In genomic region chr16:92021656-92022400, GRCm38 (mm10) we compare ENCODE assay signal across 22 mouse cellular contexts. TPM values are rescaled to one million over a fixed set of nuclear protein-coding genes. Genes with fewer than 3 reads are reported as not detected.
DNase-seq lines count a peak whose midpoint lies in the region; ATAC-seq and TF ChIP-seq lines count a peak whose summit lies in the region.
"Had no signal": no experiment of that assay in that cellular context is flagged by ENCODE, and none has a peak within 500 bp of the region (broad histone marks: within the 10 kb centered on the region; RNA-seq: fewer than 3 reads in every experiment).

No protein-coding gene starts in this region.

- H3K4me3 ChIP-seq in megakaryocyte, embryonic 14.5 days (replicated peaks) = peak overlapping the region; percentile 51
- H3K4me3 ChIP-seq in midbrain, postnatal 0 days (ENCODE audit: low read depth, low read length) = no peak overlapping the region
- H3K4me3 ChIP-seq: embryonic facial prominence, embryonic 13.5 days; midbrain, embryonic 13.5 days had no signal

- DNase-seq in heart, adult 11 months = peak; percentile 87
- no peak for DNase-seq in heart, adult 18-20 months
- DNase-seq in ZHBTc4 (ENCODE audit: low read depth, low spot score) = peak; percentile 79
- no peak for DNase-seq in layer of hippocampus, adult 8-10 months (ENCODE audit: low spot score in 2 of 2)
- no peak for DNase-seq in midbrain, postnatal 0 days (ENCODE audit: low spot score)
- DNase-seq: adrenal gland, postnatal 14 days; cerebellum, adult 18-20 months; gastrocnemius, postnatal 10 days; kidney, adult 18-20 months; kidney, postnatal 14 days; liver, postnatal 0 days; lung, postnatal 14 days; thymus, postnatal 4 days had no signal

- no peak overlapping the region for H3K9ac ChIP-seq in midbrain, postnatal 0 days (replicated peaks; ENCODE audit: low read length, poor library complexity, severe bottlenecking)
- H3K9ac ChIP-seq: embryonic facial prominence, embryonic 13.5 days; hindbrain, embryonic 14.5 days; liver, postnatal 0 days; midbrain, embryonic 13.5 days had no signal

- 88% methylated on average over 12 of the region's 12 CpGs for WGBS in midbrain, postnatal 0 days

- H3K36me3 ChIP-seq in megakaryocyte, embryonic 14.5 days (replicated peaks; ENCODE audit: low read length) = no peaks in the 10 kb centered on the region
- no peaks in the 10 kb centered on the region for H3K36me3 ChIP-seq in midbrain, postnatal 0 days (ENCODE audit: insufficient read depth, low read length)
- H3K36me3 ChIP-seq: embryonic facial prominence, embryonic 13.5 days; midbrain, embryonic 13.5 days had no signal

- no peak overlapping the region for H3K27ac ChIP-seq in midbrain, postnatal 0 days (ENCODE audit: low read depth, low read length)
- H3K27ac ChIP-seq: embryonic facial prominence, embryonic 13.5 days; hindbrain, embryonic 14.5 days; midbrain, embryonic 13.5 days had no signal

- peaks cover 57% of the 10 kb centered on the region for H3K4me1 ChIP-seq in megakaryocyte, embryonic 14.5 days
- no peaks in the 10 kb centered on the region for H3K4me1 ChIP-seq in midbrain, postnatal 0 days (ENCODE audit: insufficient read depth, low read length)

- ATAC-seq in megakaryocyte, adult 5-6 weeks (ENCODE audit: poor library complexity, severe bottlenecking) = no peak
- peak; percentile 37 for ATAC-seq in megakaryocyte progenitor cell, adult 5-6 weeks (replicated peaks; ENCODE audit: poor library complexity)
- ATAC-seq in midbrain, postnatal 0 days (ENCODE audit: low FRiP score) = no peak
- ATAC-seq: liver, postnatal 0 days; midbrain, embryonic 13.5 days had no signal

- TF ChIP-seq CTCF in midbrain, postnatal 0 days (IDR thresholded peaks at IDR 0.05) = no peak

- H3K27me3 ChIP-seq in megakaryocyte, embryonic 14.5 days (replicated peaks) = peaks cover 8% of the 10 kb centered on the region
- H3K27me3 ChIP-seq in midbrain, postnatal 0 days (ENCODE audit: insufficient read depth, low read length) = no peaks in the 10 kb centered on the region
- H3K27me3 ChIP-seq: embryonic facial prominence, embryonic 13.5 days; midbrain, embryonic 13.5 days had no signal

- H3K9me3 ChIP-seq in megakaryocyte, embryonic 14.5 days = peaks cover 10% of the 10 kb centered on the region; the same call in 1 of the 2 replicates
- H3K9me3 ChIP-seq in midbrain, postnatal 0 days (ENCODE audit: low read length) = no peaks in the 10 kb centered on the region
- H3K9me3 ChIP-seq: embryonic facial prominence, embryonic 13.5 days; midbrain, embryonic 13.5 days had no signal

- H3K4me2 ChIP-seq in midbrain, postnatal 0 days (ENCODE audit: low read depth, low read length, poor library complexity, severe bottlenecking) = no peak overlapping the region
- H3K4me2 ChIP-seq: embryonic facial prominence, embryonic 13.5 days; hindbrain, embryonic 14.5 days; midbrain, embryonic 13.5 days had no signal

RNA-seq across cellular contexts. Expression of gene Mrps6, which starts 36.2 kb away (rescaled TPM):
- 10 to 100 TPM; 62.0 to 64.5 TPM for total RNA-seq in heart, adult 18-20 months (2021)
- 13.9 TPM in 1 of 2 replicates, not detected in the other for polyA plus RNA-seq in megakaryocyte, embryonic 14.5 days (2012; ENCODE audit: insufficient read depth, low replicate concordance)
- total RNA-seq in megakaryocyte, adult 5-6 weeks (2015) = 8.9 and 10.2 TPM in 2 replicates
- 6.6 and 12.8 TPM in 2 replicates for total RNA-seq in megakaryocyte, adult 5-6 weeks (2017)
- 28.2 and 30.8 TPM in 2 replicates for total RNA-seq in megakaryocyte progenitor cell, adult 5-6 weeks (2015)
- total RNA-seq in megakaryocyte progenitor cell, adult 5-6 weeks (2017) = 24.7 and 29.2 TPM in 2 replicates
- total RNA-seq in layer of hippocampus, adult 8-10 months (2022) = 10 to 100 TPM; 57.8 to 62.6 (median 60.6) TPM
- 28.2 and 38.7 TPM in 2 replicates for total RNA-seq in midbrain, postnatal 0 days (2014; rRNA removed)
- polyA plus RNA-seq in midbrain, postnatal 0 days (2015; fragmentation: Nextera tagmentation; extraction: Ambion mirVana) = 148 and 152 TPM in 2 replicates

RNA-seq across cellular contexts. Expression of gene Gm49711, which starts 36.3 kb away (rescaled TPM):
- not detected for total RNA-seq in heart, adult 18-20 months (2021)
- not detected in 2 replicates for polyA plus RNA-seq in megakaryocyte, embryonic 14.5 days (2012; ENCODE audit: insufficient read depth, low replicate concordance)
- not detected in 2 replicates for total RNA-seq in megakaryocyte, adult 5-6 weeks (2015)
- total RNA-seq in megakaryocyte, adult 5-6 weeks (2017) = not detected in 2 replicates
- not detected in 2 replicates for total RNA-seq in megakaryocyte progenitor cell, adult 5-6 weeks (2015)
- total RNA-seq in megakaryocyte progenitor cell, adult 5-6 weeks (2017) = not detected in 2 replicates
- under 1 TPM in 1 of 4 experiments, not detected in 3; 0.39 TPM for total RNA-seq in layer of hippocampus, adult 8-10 months (2022)
- not detected in 2 replicates for total RNA-seq in midbrain, postnatal 0 days (2014; rRNA removed)
- polyA plus RNA-seq in midbrain, postnatal 0 days (2015; fragmentation: Nextera tagmentation; extraction: Ambion mirVana) = 0.82 and 0.99 TPM in 2 replicates
- total RNA-seq: adrenal gland, postnatal 14 days; gastrocnemius, postnatal 10 days; left cerebral cortex, postnatal 10 days had no signal
- polyA plus RNA-seq: heart, embryonic 16.5 days; liver, postnatal 0 days; small intestine, adult 2 months had no signal

RNA-seq across cellular contexts. Expression of gene Slc5a3, which starts 36.3 kb away (rescaled TPM):
- 10 to 100 TPM; 10.2 to 12.7 TPM for total RNA-seq in heart, adult 18-20 months (2021)
- polyA plus RNA-seq in megakaryocyte, embryonic 14.5 days (2012; ENCODE audit: insufficient read depth, low replicate concordance) = not detected in 2 replicates
- total RNA-seq in megakaryocyte, adult 5-6 weeks (2015) = 0.65 and 0.78 TPM in 2 replicates
- 0.95 and 1.2 TPM in 2 replicates for total RNA-seq in megakaryocyte, adult 5-6 weeks (2017)
- 2.9 and 3.0 TPM in 2 replicates for total RNA-seq in megakaryocyte progenitor cell, adult 5-6 weeks (2015)
- 3.1 and 4.7 TPM in 2 replicates for total RNA-seq in megakaryocyte progenitor cell, adult 5-6 weeks (2017)
- 10 to 100 TPM; 31.7 to 52.8 (median 41.2) TPM for total RNA-seq in layer of hippocampus, adult 8-10 months (2022)
- total RNA-seq in midbrain, postnatal 0 days (2014; rRNA removed) = 40.0 and 50.1 TPM in 2 replicates
- polyA plus RNA-seq in midbrain, postnatal 0 days (2015; fragmentation: Nextera tagmentation; extraction: Ambion mirVana) = 10.3 and 12.0 TPM in 2 replicates

Comparison
In these comparisons a context has a peak if more than half of its experiments do, and no peak if none do; other contexts are left out.
1. DNase-seq: peak in heart, adult 11 months (single experiment) and ZHBTc4 (single experiment); none in heart, adult 18-20 months (0 of 2), layer of hippocampus, adult 8-10 months (0 of 2) and midbrain, postnatal 0 days (single experiment).